In the genomic region with DNA sequence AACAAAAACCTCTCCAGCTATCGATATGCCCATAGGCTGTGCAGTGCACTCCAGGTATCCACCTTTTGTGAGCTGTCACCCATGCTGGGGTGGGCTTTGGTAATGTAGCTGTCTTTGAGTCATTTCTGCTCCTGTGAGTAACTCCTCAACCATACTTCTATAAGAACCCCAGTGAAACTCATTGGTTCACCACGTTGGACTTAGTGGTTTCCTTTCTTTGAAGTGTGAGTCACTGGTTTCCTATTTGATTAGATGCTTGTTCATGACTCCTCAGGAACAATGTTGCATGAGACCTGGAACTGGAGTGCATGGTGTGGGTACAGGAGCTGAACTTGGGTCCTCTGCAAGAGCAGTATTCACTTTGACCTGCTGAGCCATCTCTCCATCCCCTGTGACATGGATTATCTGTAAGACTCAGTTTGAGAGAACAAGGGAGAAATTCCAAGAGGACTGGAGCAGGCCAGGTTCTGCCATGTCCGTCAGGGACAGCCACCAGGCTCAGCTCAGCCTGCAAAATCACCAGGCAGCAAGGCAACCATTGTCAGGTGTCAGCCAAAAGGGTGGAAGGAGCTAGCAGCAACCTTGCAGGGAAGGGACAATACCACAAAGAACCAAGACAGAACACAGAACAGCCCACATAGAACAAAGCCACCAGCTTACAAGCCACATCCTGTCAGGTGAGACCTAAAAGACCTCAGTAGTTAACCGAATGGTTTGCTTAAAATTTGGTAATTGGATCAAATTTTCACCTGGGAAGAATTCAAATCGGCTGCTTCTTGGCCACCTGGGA, we compare ENCODE assay signal across 17 mouse cellular contexts. TPM values are rescaled to one million over a fixed set of nuclear protein-coding genes. Genes with fewer than 3 reads are reported as not detected.
A peak's percentile ranks its signal among the peaks of the same experiment; 100 is the strongest.
DNase-seq lines count a peak whose midpoint lies in the region; ATAC-seq lines count a peak whose summit lies in the region.
"Had no signal": no experiment of that assay in that cellular context is flagged by ENCODE, and none has a peak within 500 bp of the region (broad histone marks: within the 10 kb centered on the region; RNA-seq: fewer than 3 reads in every experiment).

No protein-coding gene starts in this region.

- ATAC-seq in common myeloid progenitor, adult 5-6 weeks (replicated peaks; ENCODE audit: low read depth, poor library complexity, severe bottlenecking) = peak; percentile 66; the same call in 1 of the 2 replicates
- ATAC-seq: forebrain, postnatal 0 days; intestine, embryonic 16.5 days; liver, postnatal 0 days had no signal

- peak; percentile 33 to 39 for DNase-seq in spleen, postnatal 36 days (ENCODE audit: low spot score in 2 of 2)
- no peak for DNase-seq in spleen, postnatal 4 days (ENCODE audit: low spot score in 2 of 2)
- DNase-seq in naive thymus-derived CD4-positive, alpha-beta T cell, adult 2 months (ENCODE audit: low read depth) = peak; percentile 73
- peak; percentile 55 to 63 for DNase-seq in thymus, postnatal 36 days
- DNase-seq in kidney, adult 9 months = no peak
- no peak for DNase-seq in adrenal gland, postnatal 36 days
- DNase-seq in c-Kit-positive CD71-positive TER-119-positive erythroid progenitor cells, embryonic 14.5 days (ENCODE audit: low spot score) = no peak
- DNase-seq: adrenal gland, postnatal 10 days; B cell, adult 2 months; cerebellum, adult 18-20 months; forebrain, postnatal 0 days; kidney, postnatal 14 days; liver, postnatal 0 days; lung, postnatal 4 days; midbrain, embryonic 14.5 days had no signal

RNA-seq across cellular contexts. Expression of gene Itpr2, which starts 19.6 kb away (rescaled TPM):
- 16.3 and 18.5 TPM in 2 replicates for total RNA-seq in common myeloid progenitor, adult 5-6 weeks (2017)
- total RNA-seq in adrenal gland, postnatal 36 days (2021) = 10 to 100 TPM; 38.2 to 47.8 TPM

RNA-seq across cellular contexts. Expression of gene Fgfr1op2, which starts 55.4 kb away (rescaled TPM):
- total RNA-seq in common myeloid progenitor, adult 5-6 weeks (2017) = 155 and 157 TPM in 2 replicates
- total RNA-seq in adrenal gland, postnatal 36 days (2021) = 100 to 1,000 TPM; 100 to 113 TPM

RNA-seq across cellular contexts. Expression of gene Ints13, which starts 56.0 kb away (rescaled TPM):
- total RNA-seq in common myeloid progenitor, adult 5-6 weeks (2017) = 104 and 135 TPM in 2 replicates
- 10 to 100 TPM; 32.1 to 37.3 TPM for total RNA-seq in adrenal gland, postnatal 36 days (2021)

Comparison
In these comparisons a context has a peak if more than half of its experiments do, and no peak if none do; other contexts are left out.
1. DNase-seq: peak in spleen, postnatal 36 days (2 of 2), naive thymus-derived CD4-positive, alpha-beta T cell, adult 2 months (single experiment) and thymus, postnatal 36 days (2 of 2); none in spleen, postnatal 4 days (0 of 2), kidney, adult 9 months (single experiment), adrenal gland, postnatal 36 days (0 of 2) and c-Kit-positive CD71-positive TER-119-positive erythroid progenitor cells, embryonic 14.5 days (single experiment).